8 mouse cellular contexts compared by ENCODE assay signal in the genomic region with DNA sequence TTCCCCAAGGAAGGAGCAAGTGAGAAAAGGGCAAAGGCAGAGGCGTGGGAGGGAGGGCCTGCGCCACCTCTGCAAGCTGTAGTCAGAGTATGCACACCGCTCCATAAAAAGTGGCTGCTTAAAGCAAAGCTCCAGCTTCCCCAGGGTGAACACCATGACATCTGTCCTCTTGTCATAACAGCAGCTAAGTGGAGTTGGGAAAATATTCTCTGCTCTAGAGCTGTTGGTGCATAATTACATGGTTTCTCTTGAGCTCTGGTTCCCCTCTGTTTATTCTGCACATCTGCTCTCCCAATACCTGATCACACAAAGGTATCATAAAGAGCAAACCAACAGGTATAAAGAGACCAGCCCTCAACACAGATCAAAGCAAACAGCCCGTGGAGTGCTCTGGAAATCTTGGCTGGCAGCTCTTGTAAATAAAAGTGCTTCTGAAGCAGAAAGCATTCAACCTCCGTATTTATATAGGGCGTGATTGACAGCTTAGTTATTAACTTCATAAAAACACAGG.
DNase-seq lines count a peak whose midpoint lies in the region; ATAC-seq lines count a peak whose summit lies in the region.

No protein-coding gene starts in this region.

- H3K9me3 ChIP-seq in heart, embryonic 16.5 days (replicated peaks; ENCODE audit: control insufficient read depth, low read length) = no peaks in the 10 kb centered on the region
- no peaks in the 10 kb centered on the region for H3K9me3 ChIP-seq in forebrain, embryonic 12.5 days
- H3K9me3 ChIP-seq in neural tube, embryonic 12.5 days = no peaks in the 10 kb centered on the region

- H3K27ac ChIP-seq in heart, embryonic 16.5 days (ENCODE audit: low read length) = 0 out of 2 replicates have a peak overlapping the region, but pooled peaks have one; percentile 19
- H3K27ac ChIP-seq in forebrain, embryonic 12.5 days = peak overlapping the region; percentile 83
- H3K27ac ChIP-seq in neural tube, embryonic 12.5 days = peak overlapping the region; percentile 59

- no peak overlapping the region for H3K9ac ChIP-seq in heart, embryonic 16.5 days (ENCODE audit: low read length)
- H3K9ac ChIP-seq in forebrain, embryonic 12.5 days = no peak overlapping the region; the same call in 1 of the 2 replicates
- no peak overlapping the region for H3K9ac ChIP-seq in neural tube, embryonic 12.5 days

- H3K27me3 ChIP-seq in heart, embryonic 16.5 days (ENCODE audit: control insufficient read depth, insufficient read depth, low read length) = no peaks in the 10 kb centered on the region
- no peaks in the 10 kb centered on the region for H3K27me3 ChIP-seq in forebrain, embryonic 12.5 days
- no peaks in the 10 kb centered on the region for H3K27me3 ChIP-seq in neural tube, embryonic 12.5 days (replicated peaks)

- no peak overlapping the region for H3K4me3 ChIP-seq in heart, embryonic 16.5 days (ENCODE audit: low read length)
- no peak overlapping the region for H3K4me3 ChIP-seq in forebrain, embryonic 12.5 days (replicated peaks)
- H3K4me3 ChIP-seq in neural tube, embryonic 12.5 days = no peak overlapping the region

- no peak for ATAC-seq in heart, embryonic 16.5 days (replicated peaks; ENCODE audit: extremely low read depth, insufficient read depth, low FRiP score)
- peak; percentile 70 for ATAC-seq in forebrain, embryonic 12.5 days (ENCODE audit: low FRiP score)
- no peak for ATAC-seq in neural tube, embryonic 12.5 days (ENCODE audit: low FRiP score, low read depth)

- no peak for DNase-seq in heart, postnatal 10 days
- DNase-seq in kidney, postnatal 14 days = peak; percentile 48
- no peak for DNase-seq in urinary bladder, adult 2 months (ENCODE audit: low spot score)
- no peak for DNase-seq in adrenal gland, postnatal 25 days
- DNase-seq in left cerebral cortex, postnatal 14 days (ENCODE audit: low spot score in 2 of 2) = no peak

- H3K4me1 ChIP-seq in heart, embryonic 16.5 days (ENCODE audit: control insufficient read depth, insufficient read depth, low read length) = peaks cover 27% of the 10 kb centered on the region
- H3K4me1 ChIP-seq in forebrain, embryonic 12.5 days = peaks cover 39% of the 10 kb centered on the region
- H3K4me1 ChIP-seq in neural tube, embryonic 12.5 days = peaks cover 26% of the 10 kb centered on the region

- H3K4me2 ChIP-seq in heart, embryonic 16.5 days (ENCODE audit: low read depth, low read length) = no peak overlapping the region
- H3K4me2 ChIP-seq in forebrain, embryonic 12.5 days = no peak overlapping the region; the same call in 1 of the 2 replicates
- H3K4me2 ChIP-seq in neural tube, embryonic 12.5 days (replicated peaks) = no peak overlapping the region

- 45% methylated on average over 6 of the region's 6 CpGs for WGBS in heart, embryonic 16.5 days
- WGBS in forebrain, embryonic 12.5 days = 31% methylated on average over 6 of the region's 6 CpGs
- 44% methylated on average over 6 of the region's 6 CpGs for WGBS in neural tube, embryonic 12.5 days

- H3K36me3 ChIP-seq in heart, embryonic 16.5 days (ENCODE audit: control insufficient read depth, insufficient read depth) = no peaks in the 10 kb centered on the region
- H3K36me3 ChIP-seq in forebrain, embryonic 12.5 days (replicated peaks) = no peaks in the 10 kb centered on the region
- no peaks in the 10 kb centered on the region for H3K36me3 ChIP-seq in neural tube, embryonic 12.5 days

- intact Hi-C loops in heart, postnatal 10 days (cut with DNase I) = no loop called here
- intact Hi-C loops in left cerebral cortex, postnatal 14 days (cut with DNase I) = no loop called here

Comparison
In these comparisons a context has a peak if more than half of its experiments do, and no peak if none do; other contexts are left out.
1. H3K27ac ChIP-seq: peak in every context shown above with its lines; median percentile 83 in forebrain, embryonic 12.5 days; 59 in neural tube, embryonic 12.5 days; 19 in heart, embryonic 16.5 days.